Comparison of ENCODE assay signal across 10 mouse cellular contexts in genomic region chr13:56634920-56635319, GRCm38 (mm10). TPM values are rescaled to one million over a fixed set of nuclear protein-coding genes. Genes with fewer than 3 reads are reported as not detected.
A peak's percentile ranks its signal among the peaks of the same experiment; 100 is the strongest.
DNase-seq lines count a peak whose midpoint lies in the region; ATAC-seq lines count a peak whose summit lies in the region.
"Had no signal": no experiment of that assay in that cellular context is flagged by ENCODE, and none has a peak within 500 bp of the region (broad histone marks: within the 10 kb centered on the region; RNA-seq: fewer than 3 reads in every experiment).

No protein-coding gene starts in this region.

- no peaks in the 10 kb centered on the region for H3K9me3 ChIP-seq in midbrain, embryonic 10.5 days (replicated peaks)
- no peaks in the 10 kb centered on the region for H3K9me3 ChIP-seq in midbrain, embryonic 16.5 days (replicated peaks; ENCODE audit: control insufficient read depth, low read length, poor library complexity, severe bottlenecking)
- no peaks in the 10 kb centered on the region for H3K9me3 ChIP-seq in heart, embryonic 11.5 days (replicated peaks; ENCODE audit: control insufficient read depth, low read length)
- H3K9me3 ChIP-seq in stomach, embryonic 15.5 days: no peaks in the 10 kb centered on the region
- H3K9me3 ChIP-seq in forebrain, embryonic 15.5 days: no peaks in the 10 kb centered on the region

- H3K27ac ChIP-seq in midbrain, embryonic 10.5 days (replicated peaks): 0 out of 2 replicates have a peak overlapping the region, but pooled peaks have one; percentile 23
- H3K27ac ChIP-seq in midbrain, embryonic 16.5 days (ENCODE audit: low read length): no peak overlapping the region
- H3K27ac ChIP-seq in heart, embryonic 11.5 days (ENCODE audit: low read depth, low read length): peak overlapping the region; percentile 50
- peak overlapping the region; percentile 83 for H3K27ac ChIP-seq in stomach, embryonic 15.5 days
- no peak overlapping the region for H3K27ac ChIP-seq in forebrain, embryonic 15.5 days (replicated peaks)

- H3K4me3 ChIP-seq in midbrain, embryonic 10.5 days: no peak overlapping the region
- no peak overlapping the region for H3K4me3 ChIP-seq in midbrain, embryonic 16.5 days (ENCODE audit: low read depth, low read length)
- H3K4me3 ChIP-seq in heart, embryonic 11.5 days (ENCODE audit: low read depth, low read length): no peak overlapping the region
- no peak overlapping the region for H3K4me3 ChIP-seq in stomach, embryonic 15.5 days (replicated peaks)
- H3K4me3 ChIP-seq in forebrain, embryonic 15.5 days: no peak overlapping the region
- H3K4me3 ChIP-seq: erythroblast, embryonic 14.5 days had no signal

- no peak for DNase-seq in midbrain, embryonic 10.5 days (ENCODE audit: low spot score)
- DNase-seq in kidney, postnatal 36 days: peak; percentile 61 to 64
- DNase-seq in left cerebral cortex, postnatal 36 days (ENCODE audit: low spot score in 2 of 2): no peak
- no peak for DNase-seq in right cerebral cortex, postnatal 36 days (ENCODE audit: low spot score in 2 of 2)
- DNase-seq: thymus, adult 18-20 months had no signal

- no peak for ATAC-seq in midbrain, embryonic 16.5 days
- peak; percentile 63 for ATAC-seq in heart, embryonic 11.5 days (replicated peaks; ENCODE audit: insufficient number of reproducible peaks, low FRiP score, low TSS enrichment)
- peak; percentile 77 for ATAC-seq in stomach, embryonic 15.5 days (ENCODE audit: insufficient read depth, low FRiP score, low read depth)
- ATAC-seq in forebrain, embryonic 15.5 days (replicated peaks): no peak

- no peak overlapping the region for H3K9ac ChIP-seq in midbrain, embryonic 16.5 days (ENCODE audit: low read depth, low read length)
- H3K9ac ChIP-seq in heart, embryonic 11.5 days (ENCODE audit: low read depth, low read length): no peak overlapping the region
- no peak overlapping the region for H3K9ac ChIP-seq in stomach, embryonic 15.5 days
- H3K9ac ChIP-seq in forebrain, embryonic 15.5 days (replicated peaks): no peak overlapping the region

- no peak overlapping the region for H3K4me2 ChIP-seq in midbrain, embryonic 16.5 days (ENCODE audit: low read length)
- H3K4me2 ChIP-seq in heart, embryonic 11.5 days: no peak overlapping the region
- H3K4me2 ChIP-seq in stomach, embryonic 15.5 days: peak overlapping the region; percentile 24; the same call in 1 of the 2 replicates
- no peak overlapping the region for H3K4me2 ChIP-seq in forebrain, embryonic 15.5 days (replicated peaks)

- 79% methylated on average over 7 of the region's 7 CpGs for WGBS in midbrain, embryonic 10.5 days
- WGBS in midbrain, embryonic 16.5 days: 72% methylated on average over 7 of the region's 7 CpGs
- WGBS in heart, embryonic 11.5 days (ENCODE audit: insufficient replicate concordance): 38% methylated on average over 7 of the region's 7 CpGs
- 7% methylated on average over 7 of the region's 7 CpGs for WGBS in stomach, embryonic 15.5 days
- WGBS in forebrain, embryonic 15.5 days: 81% methylated on average over 7 of the region's 7 CpGs

- no peaks in the 10 kb centered on the region for H3K36me3 ChIP-seq in midbrain, embryonic 10.5 days
- H3K36me3 ChIP-seq in midbrain, embryonic 16.5 days (ENCODE audit: control insufficient read depth, insufficient read depth, low read length): no peaks in the 10 kb centered on the region
- H3K36me3 ChIP-seq in heart, embryonic 11.5 days (ENCODE audit: control insufficient read depth, insufficient read depth, low read length): peaks cover 4% of the 10 kb centered on the region; the same call in 1 of the 2 replicates
- H3K36me3 ChIP-seq in stomach, embryonic 15.5 days: peaks cover 17% of the 10 kb centered on the region
- H3K36me3 ChIP-seq in forebrain, embryonic 15.5 days: no peaks in the 10 kb centered on the region

- peaks cover 27% of the 10 kb centered on the region for H3K4me1 ChIP-seq in midbrain, embryonic 10.5 days
- H3K4me1 ChIP-seq in midbrain, embryonic 16.5 days (ENCODE audit: control insufficient read depth, insufficient read depth, low read length): no peaks in the 10 kb centered on the region
- H3K4me1 ChIP-seq in heart, embryonic 11.5 days (ENCODE audit: control insufficient read depth, insufficient read depth, low read length): peaks cover 8% of the 10 kb centered on the region
- H3K4me1 ChIP-seq in stomach, embryonic 15.5 days: peaks cover 34% of the 10 kb centered on the region
- H3K4me1 ChIP-seq in forebrain, embryonic 15.5 days: peaks cover 5% of the 10 kb centered on the region; the same call in 1 of the 2 replicates

- no peaks in the 10 kb centered on the region for H3K27me3 ChIP-seq in midbrain, embryonic 10.5 days (ENCODE audit: low read depth, poor library complexity, severe bottlenecking)
- H3K27me3 ChIP-seq in midbrain, embryonic 16.5 days (ENCODE audit: control insufficient read depth, insufficient read depth, low read depth, low read length): no peaks in the 10 kb centered on the region
- no peaks in the 10 kb centered on the region for H3K27me3 ChIP-seq in heart, embryonic 11.5 days (ENCODE audit: control insufficient read depth, insufficient read depth, low read length)
- no peaks in the 10 kb centered on the region for H3K27me3 ChIP-seq in stomach, embryonic 15.5 days (replicated peaks)
- no peaks in the 10 kb centered on the region for H3K27me3 ChIP-seq in forebrain, embryonic 15.5 days

- intact Hi-C loops in left cerebral cortex, postnatal 36 days (cut with DNase I): no loop called here

RNA-seq across cellular contexts. Expression of gene Tgfbi, which starts 25.6 kb away (rescaled TPM):
- polyA plus RNA-seq in midbrain, embryonic 10.5 days (2016; fragmentation: Nextera tagmentation; extraction: Ambion mirVana): 23.2 and 29.8 TPM in 2 replicates
- polyA plus RNA-seq in midbrain, embryonic 16.5 days (2015; fragmentation: Nextera tagmentation; extraction: Ambion mirVana): 2.9 and 4.1 TPM in 2 replicates
- 65.0 and 94.5 TPM in 2 replicates for polyA plus RNA-seq in heart, embryonic 11.5 days (2014; fragmentation: Nextera tagmentation; extraction: Ambion mirVana)
- polyA plus RNA-seq in stomach, embryonic 15.5 days (2015; fragmentation: Nextera tagmentation; extraction: Ambion mirVana): 158 and 165 TPM in 2 replicates
- 1 to 10 TPM; 2.9 to 4.3 TPM for total RNA-seq in left cerebral cortex, postnatal 36 days (2021)
- polyA plus RNA-seq in forebrain, embryonic 15.5 days (2015; fragmentation: Nextera tagmentation; extraction: Ambion mirVana): 3.6 and 3.9 TPM in 2 replicates

Comparison
In these comparisons a context has a peak if more than half of its experiments do, and no peak if none do; other contexts are left out.
1. H3K27ac ChIP-seq: peak in midbrain, embryonic 10.5 days (single experiment), heart, embryonic 11.5 days (single experiment) and stomach, embryonic 15.5 days (single experiment); none in midbrain, embryonic 16.5 days (single experiment) and forebrain, embryonic 15.5 days (single experiment).
2. DNase-seq: peak in kidney, postnatal 36 days (2 of 2); none in midbrain, embryonic 10.5 days (single experiment), left cerebral cortex, postnatal 36 days (0 of 2) and right cerebral cortex, postnatal 36 days (0 of 2).
3. ATAC-seq: peak in heart, embryonic 11.5 days (single experiment) and stomach, embryonic 15.5 days (single experiment); none in midbrain, embryonic 16.5 days (single experiment) and forebrain, embryonic 15.5 days (single experiment).